Mouse (Mus musculus) ZHBTc4 (cell line): ENCODE measurements around the gene Cdk6.
"Not testable (repeated sequence)": the region's sequence is repeated elsewhere in the genome, so short reads cannot be mapped to it uniquely, and the experiment has no call there.

ENCODE experiments used
- DNase-seq: peaks from one replicate; pipeline ENCODE4 v3.0.0-alpha.2; 2011; ENCODE audit warnings: low read depth, low spot score

Gene Cdk6

DNA sequence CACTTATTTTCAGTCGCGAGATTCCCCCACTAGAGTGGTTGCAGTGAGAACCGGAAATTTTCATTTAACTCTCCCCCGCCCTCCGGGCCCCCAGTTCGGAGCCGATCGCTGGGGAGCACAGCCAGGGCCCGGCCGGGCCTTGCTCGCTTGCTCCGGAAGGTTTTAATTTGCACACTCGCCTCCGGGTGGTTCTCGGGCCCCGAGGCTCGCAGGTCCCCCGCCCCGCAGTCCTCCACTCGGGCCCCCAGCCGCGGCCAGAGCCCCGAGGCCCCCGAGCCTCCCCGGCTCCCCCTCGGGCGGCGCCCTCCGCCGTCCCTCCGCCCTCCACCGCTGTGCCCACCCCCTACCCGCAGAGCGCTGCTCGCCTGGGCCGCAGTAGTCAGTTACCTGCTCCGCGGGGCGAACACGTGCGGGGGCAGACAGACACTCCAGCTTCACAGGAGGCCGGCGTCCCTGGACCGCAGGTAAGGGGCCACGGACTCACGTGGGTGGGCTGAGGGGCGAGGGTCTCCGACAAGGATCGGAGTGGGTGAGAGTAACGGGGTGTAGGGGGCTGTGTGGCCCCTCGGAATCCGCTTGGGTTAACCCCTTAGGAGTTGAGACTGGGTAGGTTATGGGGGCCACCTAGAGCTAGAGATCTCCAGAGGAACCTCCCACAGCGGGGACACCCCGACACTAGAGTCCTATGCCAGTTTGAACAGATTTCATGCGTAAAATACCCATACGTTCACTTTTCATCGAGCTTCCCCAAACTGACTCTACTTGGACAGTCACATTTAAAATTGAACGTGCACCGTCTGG, at the start of gene Cdk6:
Gene Cdk6, plus strand, starts transcription at position 375 of the 801 bp plus-strand sequence.
- peak; percentile 62 for DNase-seq

DNA sequence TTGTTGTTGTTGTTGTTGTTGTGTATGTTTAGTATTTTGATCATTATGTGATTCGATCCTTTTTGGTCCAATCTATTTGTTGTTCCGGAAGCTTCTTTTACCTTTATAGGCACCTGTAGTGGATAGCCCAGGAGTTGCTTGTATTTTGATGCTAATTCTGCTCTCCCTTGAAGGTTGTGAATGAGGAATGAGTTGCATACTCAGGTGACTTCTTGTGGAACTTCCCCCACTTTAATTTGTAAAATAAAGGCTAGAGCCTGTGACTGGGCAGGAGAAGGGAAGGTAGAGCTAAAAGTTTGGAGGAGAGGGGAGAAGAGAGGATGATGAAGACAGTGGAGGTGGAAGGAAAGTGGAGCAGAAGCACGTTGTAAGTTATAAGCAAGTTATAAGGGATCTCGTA, 47.6 kb upstream of the Cdk6 start:
- peak; percentile 58 for DNase-seq

DNA sequence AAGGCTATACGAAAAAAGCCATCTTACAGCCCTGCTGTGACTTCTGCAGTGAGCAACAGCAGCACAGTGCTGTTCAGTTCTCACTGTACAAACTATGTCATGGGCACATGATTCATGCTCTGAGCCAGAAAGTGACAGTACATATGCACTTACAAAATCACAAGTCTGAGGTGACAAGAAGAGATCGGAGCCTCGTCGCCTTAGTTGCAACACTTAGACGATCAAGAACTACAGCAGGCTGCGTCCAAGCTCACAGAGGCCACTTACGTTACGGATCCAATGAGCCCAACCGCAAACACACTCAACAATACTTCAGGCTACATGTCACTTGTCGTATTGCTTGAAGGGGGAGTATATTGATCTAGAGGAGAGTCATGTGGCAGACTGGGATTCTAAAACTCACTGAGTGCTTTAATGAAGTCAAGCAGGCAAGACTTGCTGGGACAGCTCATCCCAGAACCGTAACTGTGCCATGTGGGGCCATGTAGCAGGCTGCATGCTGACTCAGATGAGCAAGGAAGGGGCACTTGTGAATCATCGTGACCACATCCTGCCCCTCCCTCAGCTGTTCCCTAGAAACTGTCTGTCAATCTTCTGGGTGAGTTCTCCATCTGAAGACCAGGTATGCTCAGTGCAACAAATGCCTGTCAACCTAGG, 40.4 kb upstream of the Cdk6 start:
- no peak for DNase-seq

DNA sequence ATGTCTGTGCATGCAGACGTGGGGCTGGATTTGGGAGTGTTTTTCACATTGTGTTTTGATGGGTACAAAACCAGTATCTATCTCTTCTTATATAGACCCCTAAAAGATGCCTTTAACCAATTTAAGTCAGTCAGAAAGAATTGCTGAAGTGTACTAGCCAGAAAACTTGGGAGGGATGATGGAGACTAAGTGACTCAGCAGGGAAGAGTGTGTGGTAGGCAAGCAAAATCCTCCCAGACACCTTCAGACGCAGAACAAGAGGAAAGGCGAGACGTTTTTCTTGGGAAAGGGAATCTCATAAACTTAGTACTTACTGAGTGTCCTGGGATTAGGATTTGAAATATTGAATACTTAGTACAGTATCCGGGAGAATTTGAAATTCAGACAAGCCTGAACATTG, 39.8 kb upstream of the Cdk6 start:
- DNase-seq: no peak

DNA sequence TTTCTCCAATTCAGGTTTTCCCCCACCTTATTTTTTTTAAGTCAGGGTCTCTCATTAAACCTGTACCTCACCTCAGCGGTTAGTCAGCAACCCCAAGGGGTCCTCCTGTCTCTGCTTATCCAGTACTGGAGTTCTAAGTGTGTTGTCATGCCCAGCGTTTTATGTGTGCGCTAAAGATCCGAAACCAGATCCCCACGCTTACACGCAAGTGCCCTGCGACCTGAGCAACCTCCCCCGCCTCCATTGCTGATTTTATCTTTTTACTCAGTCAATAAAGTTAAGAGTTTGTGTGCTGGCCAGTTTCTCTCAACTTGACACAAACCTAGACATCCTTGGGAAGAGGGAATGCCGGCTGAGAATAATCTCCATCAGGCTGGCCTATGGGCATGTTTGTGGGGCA, 37.4 kb upstream of the Cdk6 start:
- no peak for DNase-seq

DNA sequence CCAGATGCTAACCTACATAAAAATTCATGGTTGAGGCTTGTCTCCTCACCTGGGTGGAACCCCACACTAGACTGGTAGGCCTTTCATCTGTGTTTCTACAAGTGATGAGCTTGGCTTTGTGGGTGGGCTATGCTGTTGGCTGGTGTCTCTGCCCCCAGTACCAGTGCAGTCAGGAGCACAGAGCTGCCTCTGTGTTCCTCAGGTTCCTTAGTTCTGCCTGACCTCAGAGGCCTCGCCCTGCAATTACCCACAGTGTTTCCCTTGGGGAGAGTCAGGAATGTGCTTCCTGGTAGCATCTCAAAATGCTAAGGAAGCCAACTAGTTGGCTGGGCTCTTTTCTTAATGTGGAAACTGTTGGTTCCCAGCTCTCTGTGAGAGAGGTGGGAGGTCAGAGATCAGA, 35.1 kb upstream of the Cdk6 start:
- peak; percentile 73 for DNase-seq

DNA sequence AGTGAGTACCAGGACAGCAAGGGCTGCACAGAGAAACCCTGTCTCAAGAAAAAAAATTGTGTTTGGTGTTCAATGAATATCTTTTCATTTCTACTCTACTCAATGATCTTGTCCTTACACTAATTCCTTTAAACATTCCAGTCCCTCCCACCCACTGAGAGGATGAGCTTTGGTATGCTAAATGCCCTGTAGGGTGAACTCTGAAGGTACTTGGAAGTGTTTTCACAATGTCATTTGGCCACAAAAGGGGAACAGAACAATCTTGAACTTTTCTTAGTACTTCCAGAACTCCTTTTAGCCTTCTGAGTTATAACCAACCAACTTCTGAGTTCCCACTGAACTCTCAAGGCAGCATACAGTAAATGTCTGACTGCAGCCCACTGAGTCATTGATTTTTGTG, 32.2 kb upstream of the Cdk6 start:
- peak; percentile 80 for DNase-seq

DNA sequence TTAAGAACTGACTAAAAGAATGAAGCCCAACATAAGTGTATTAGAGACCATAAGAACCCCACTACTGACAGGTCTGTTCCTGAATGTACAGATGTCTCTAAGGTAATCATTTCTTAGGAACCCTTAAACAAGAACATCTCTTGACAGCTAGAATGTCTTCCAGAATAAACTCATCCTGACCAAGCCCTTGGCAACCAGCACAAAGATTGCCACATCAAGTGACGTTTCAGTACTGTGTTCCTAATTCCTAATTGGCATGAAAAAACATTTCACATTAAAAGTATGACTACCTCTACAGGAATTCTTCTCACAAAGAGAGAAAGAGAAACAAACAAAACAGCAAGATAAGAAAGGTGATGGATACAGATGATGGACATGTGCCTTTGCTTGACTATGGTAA, 31.7 kb upstream of the Cdk6 start:
- DNase-seq: no peak

DNA sequence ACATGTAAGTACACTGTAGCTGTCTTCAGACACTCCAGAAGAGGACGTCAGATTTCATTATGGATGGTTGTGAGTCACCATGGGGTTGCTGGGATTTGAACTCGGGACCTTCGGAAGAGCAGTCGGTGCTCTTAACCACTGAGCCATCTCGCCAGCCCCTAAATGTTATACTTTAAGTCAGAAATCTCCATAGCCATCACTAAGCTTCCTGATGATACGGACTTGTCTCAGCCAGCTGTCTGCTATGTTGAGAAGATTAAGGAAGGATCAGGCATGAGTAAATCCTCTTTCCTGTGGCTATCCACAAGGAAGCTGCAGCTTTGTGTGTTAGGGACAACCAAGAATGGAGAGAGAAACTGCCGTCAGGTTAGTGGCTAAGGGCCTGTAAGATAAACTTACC, 30.1 kb upstream of the Cdk6 start:
- not testable (repeated sequence) for DNase-seq

DNA sequence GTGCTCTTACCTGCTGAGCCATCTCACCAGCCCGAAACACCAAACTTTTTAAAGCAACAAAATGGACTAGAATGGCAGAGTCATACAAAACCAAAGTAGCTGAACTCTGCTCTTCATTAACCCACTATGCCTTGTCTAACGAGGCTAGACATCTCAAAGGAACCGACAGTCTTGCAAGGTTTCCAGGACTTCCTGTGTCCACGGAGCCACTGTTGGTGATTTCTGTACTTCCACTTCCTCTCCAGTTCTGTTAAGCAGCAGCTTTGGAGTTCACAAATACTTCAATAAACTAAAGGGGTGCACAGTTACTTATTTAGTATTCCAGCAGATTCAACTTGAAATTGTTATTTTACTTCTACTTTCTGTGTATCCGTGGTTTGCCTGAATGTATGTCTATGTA, 23.6 kb upstream of the Cdk6 start:
- DNase-seq: not testable (repeated sequence)

DNA sequence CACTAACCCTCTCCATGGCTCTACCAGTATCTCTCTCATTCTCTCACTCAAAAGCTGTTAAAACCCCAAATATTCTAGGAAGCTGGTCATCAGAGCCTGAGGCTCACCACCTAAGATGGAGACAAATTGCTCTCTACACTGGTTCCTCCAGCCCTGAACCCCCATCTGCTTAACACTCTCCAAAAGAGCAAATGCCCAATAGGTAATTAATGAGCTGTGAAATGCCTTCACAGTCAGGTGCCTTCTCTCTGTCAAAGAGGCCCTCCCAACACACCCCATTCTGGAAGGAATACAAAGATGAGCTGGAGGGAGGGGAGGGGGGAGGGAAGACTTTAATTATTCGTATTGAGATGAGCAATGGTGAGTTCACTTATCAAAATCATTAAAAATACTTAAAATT, 21.1 kb upstream of the Cdk6 start:
- peak; percentile 34 for DNase-seq

DNA sequence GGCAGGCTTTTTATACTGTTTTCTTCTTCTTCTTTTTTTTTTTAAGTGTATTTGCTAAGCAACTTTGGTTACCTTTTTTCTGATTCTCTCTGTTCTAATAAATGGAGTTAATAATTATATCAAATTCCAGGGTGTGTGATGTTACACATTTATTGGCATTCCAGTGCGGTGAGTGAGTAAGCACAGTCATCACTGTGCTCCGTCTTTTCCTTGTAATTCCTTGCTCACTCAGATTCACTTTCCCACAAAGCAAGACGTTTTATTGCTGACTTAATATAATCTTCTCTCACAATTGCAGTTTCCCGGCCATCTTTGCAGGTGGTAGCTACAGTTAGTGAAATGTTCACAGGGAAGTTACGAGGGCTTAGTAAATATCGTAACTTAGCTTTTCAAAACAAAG, 19.2 kb upstream of the Cdk6 start:
- no peak for DNase-seq

DNA sequence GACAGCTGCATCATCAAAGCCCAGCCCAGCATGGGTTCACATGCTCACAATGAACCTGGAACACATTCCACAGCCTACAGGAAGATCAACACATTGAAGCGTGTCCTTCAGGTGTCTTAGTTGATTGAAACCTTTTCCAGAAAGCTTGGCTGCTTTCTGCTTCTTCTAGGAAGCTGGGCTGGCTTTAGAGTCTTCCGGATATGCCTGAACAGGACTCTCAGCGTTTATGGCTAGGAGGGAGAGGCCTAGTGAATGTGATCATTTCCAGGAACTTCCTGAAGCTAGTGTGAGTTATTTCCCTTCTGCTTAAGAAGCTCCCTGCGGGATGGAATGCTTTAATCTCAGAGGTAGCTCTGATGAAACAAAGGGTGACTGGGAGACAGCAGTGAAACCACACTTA, 17.2 kb upstream of the Cdk6 start:
- peak; percentile 86 for DNase-seq

DNA sequence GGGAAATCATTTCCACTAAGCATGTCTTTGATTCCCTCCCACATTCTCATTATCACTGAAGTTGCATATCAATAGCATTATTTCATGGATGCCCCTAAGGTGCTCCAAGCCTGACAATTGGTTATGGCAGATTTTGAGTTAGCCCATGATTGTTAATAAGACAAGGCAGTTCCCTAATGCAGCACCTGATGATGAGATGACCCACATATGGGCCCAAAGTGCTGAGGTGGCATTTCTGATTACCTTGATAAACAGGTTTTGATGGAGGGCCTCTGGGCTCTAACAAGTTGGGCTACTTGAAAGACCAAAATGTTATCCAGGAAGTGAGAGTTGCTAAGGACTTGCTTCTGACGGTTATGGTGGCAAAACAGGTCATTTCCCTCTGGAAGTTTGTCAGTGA, 11.9 kb upstream of the Cdk6 start:
- DNase-seq: no peak

DNA sequence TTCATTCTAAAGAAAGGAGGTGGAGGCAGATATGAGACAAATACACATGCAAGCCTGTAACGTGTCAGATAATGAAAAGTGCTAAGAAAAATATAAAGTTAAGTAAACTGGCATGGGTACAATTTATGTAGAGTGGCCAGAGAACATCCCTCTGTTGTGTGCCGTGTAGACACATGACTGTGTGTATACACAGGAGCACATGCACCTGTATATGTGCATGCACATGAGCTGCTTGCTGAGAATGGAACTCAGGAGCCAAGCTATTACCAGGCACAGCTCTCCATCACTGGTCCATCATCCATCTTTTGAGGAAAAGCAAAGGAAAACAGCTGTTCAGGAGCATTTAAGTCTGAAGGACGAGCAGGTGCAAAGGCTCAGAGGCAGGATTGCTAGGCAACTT, 10.4 kb upstream of the Cdk6 start:
- no peak for DNase-seq

DNA sequence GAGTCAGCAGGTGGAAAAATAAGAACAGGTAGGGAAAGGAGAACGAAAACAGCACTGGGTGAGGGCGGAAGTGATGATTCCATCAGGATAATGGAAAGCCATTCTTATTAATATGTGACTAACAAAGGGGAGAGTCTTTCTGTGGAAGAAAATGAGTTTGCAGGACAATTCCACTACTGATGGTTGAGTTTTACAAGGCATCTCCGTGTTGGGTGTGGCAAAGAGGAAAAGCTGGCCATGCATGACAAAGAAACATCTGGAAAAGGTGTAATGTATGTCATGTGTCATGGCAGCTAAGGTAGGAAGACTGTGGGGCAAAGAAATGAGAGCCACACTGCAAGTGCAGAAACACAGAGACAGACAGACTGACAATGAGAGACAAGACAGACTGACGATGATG, 8.3 kb upstream of the Cdk6 start:
- DNase-seq: peak; percentile 80

DNA sequence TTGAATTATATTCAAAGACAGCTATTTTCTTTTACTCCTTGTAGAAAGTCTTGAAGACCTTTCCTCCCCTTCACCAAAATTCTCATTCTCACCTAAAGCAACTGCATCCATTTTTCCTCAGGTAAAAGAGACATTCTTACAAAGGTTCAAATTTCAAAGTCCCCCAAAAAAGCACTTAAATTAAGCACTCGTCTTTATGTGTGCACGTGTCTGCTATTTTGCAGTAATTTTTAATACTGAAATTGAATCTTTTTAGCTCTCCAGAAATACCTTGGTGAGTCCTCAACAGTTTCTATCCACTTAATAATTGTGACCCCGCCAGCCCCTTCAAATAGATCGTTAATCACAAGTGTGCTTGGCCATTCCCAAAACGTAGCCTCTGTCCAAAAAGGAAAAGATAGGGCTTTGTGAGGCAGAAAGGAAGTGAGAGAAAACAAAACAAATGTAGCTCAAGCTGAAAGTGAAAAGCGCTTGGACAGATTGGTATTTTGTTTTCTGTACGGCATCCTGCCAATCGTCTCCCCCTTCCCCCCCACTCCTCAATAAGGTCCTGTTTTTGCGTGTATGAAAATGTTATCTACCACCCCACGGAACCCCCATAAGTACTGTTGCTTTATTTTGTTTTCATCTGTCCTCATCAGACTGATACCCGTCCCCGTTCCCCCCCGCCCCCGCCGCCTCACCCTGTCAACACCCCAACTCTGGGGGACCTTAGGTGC, 786 bp upstream of the Cdk6 start:
- DNase-seq: not testable (repeated sequence)

DNA sequence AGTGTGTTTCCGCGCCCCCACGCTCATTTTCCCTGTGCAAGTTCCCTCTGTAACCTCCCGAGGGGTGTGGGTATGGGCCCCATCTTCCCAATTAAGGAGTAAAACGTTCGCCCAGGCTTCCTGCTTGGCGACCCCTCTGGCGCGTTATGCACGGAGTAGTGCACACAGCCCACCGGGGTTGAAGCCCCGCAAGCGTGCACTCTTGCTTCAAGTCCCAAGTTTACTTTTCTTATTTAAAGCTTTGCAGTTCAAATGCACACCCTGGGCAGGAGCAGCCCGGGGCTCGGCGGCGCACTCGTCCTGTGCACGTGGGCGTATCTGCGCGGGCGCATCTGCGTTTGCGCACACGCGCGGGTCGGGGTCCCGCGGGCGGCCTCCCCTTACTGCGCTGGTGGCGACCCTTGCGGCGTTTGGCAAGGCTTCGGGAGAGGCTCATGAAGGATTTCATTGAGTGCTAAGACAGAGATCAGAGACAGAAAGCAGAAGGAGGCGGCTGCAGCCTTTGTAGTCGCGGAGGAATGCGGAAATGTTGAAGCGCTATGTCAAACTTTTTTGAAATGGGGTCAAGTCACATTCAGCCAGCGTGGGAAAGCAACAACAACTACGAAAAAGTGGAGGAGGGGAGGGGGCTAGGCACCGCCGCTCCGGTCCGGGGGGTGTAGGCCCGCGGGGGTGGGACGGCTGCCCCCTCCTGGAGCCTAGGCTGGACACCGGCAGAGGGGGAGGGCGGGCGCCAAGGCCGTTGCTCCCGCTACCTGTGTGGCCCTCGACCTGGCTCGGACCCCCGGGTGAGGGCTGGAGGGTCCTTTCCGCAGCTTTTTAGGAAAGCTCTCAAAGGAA, 866 bp downstream of the Cdk6 start:
- peak; percentile 88 for DNase-seq

DNA sequence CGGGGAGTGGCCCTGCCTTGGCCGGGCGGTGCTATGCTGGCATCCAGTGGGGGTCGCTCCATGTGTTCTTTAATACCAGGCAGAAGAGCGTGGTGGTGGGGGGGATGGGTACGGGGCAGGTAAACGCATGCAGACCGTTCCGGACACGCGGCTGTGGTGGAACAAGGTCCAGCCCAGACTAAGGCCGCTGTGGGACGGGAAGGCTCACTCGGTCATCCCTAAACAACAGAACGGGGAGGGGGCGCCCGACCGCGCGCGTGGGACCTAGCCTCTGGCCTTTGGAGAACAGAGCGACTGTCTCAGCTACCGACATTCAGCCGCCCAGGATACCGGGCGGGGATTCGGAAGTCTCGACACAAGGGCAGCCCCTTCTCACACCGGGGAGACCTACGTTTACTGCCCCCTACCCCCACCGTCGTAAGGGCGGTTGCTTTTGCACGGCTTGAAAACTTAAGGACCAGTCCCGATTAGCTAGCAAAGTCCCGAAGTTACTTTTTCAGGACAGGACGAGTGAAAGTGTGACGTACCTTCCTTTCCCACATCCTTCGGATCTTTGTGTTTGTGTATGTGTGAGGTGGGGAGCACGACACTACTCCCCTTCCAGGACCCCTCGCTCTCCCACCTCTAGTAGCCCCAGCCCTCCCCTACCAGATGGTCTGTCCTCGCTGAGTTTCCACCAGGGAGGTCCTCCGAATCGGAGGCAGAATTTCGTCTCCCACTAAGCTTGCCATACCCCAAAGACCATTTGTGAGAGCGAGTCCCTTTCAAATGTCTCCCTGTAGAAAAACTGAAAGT, 1.7 kb downstream of the Cdk6 start:
- peak; percentile 79 for DNase-seq

DNA sequence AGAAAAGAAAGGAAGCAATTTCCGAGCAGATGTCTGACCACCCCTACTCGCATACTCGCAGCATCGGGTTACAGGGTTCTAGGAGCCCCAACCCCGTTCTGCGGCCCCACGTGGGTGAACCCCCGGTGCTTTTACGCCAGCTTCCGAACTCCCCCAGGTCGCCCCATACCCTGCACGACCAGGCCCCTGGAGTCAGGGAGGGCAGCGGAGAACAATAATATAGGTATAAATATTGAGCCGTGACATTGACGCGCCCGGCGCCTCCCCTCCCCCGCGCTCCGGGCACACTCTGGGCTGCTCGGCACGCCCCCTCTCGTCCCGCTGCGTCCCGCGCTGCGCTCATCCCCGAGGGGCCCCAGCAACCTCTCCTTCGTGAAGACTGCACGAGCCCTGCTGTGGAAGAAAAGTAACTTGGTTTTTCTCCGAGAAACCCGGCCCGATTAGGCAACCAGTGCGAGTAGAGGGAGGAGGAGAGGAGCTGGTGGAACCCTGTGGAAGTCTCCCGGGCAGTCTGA, 2.3 kb downstream of the Cdk6 start:
- peak; percentile 81 for DNase-seq
